Mouse (Mus musculus) hematopoietic stem cell, adult 5-6 weeks (primary cell): ENCODE data around the gene Pcbd2. TPM values are rescaled to one million over a fixed set of nuclear protein-coding genes. Genes with fewer than 3 reads are reported as not detected.

Experiments used
- ATAC-seq, 2 experiments: fragments of 125-278 bp in 1 of 2; replicated peaks in 1 of 2; 2 replicates each; pipeline ENCODE4 v1.8.0; 2016 to 2017; ENCODE audit warnings: inconsistent platforms in 2 of 2, mild to moderate bottlenecking in 2 of 2, moderate number of reproducible peaks in 2 of 2, low read depth in 1 of 2, moderate TSS enrichment in 1 of 2; ENCODE audit not compliant: low FRiP score in 2 of 2, poor library complexity in 2 of 2, severe bottlenecking in 2 of 2, insufficient read depth in 1 of 2, low TSS enrichment in 1 of 2
- total RNA-seq: library from RNA; stranded (forward); fragments of 172-1452, 232-1000 nt; gene quantifications from 2 replicates; pipeline ENCODE4 v1.2.3, GENCODE M21; 2017

The Pcbd2 gene
- total RNA-seq, 1 experiment from 2014 or later, result 4.5 TPM

- peak; percentile 79 to 80 for ATAC-seq
These were observed 671 bp downstream of the Pcbd2 start for GRCm38 (mm10) chr13:55727839-55728238.

- no peak for ATAC-seq
These were observed 3.5 kb downstream of the Pcbd2 start for GRCm38 (mm10) chr13:55730716-55731115.

GRCm38 (mm10) chr13:55732121-55732520 is 5.0 kb downstream of the Pcbd2 start:
- ATAC-seq, result no peak

- ATAC-seq, result no peak
These were observed 6.7 kb downstream of the Pcbd2 start for GRCm38 (mm10) chr13:55733628-55734502.

- ATAC-seq, result no peak
These were observed 10.7 kb downstream of the Pcbd2 start for GRCm38 (mm10) chr13:55737885-55738284.

GRCm38 (mm10) chr13:55742306-55742705 is 15.1 kb downstream of the Pcbd2 start:
- ATAC-seq, result no peak

- ATAC-seq, result peak; percentile 66 to 71
These were observed 27.2 kb downstream of the Pcbd2 start for GRCm38 (mm10) chr13:55754380-55754779.

- ATAC-seq, result no peak
These were observed 29.6 kb downstream of the Pcbd2 start for GRCm38 (mm10) chr13:55756789-55757188.

- no peak for ATAC-seq
These were observed 30.5 kb downstream of the Pcbd2 start for GRCm38 (mm10) chr13:55757645-55758044.

- no peak for ATAC-seq
These were observed 33.4 kb downstream of the Pcbd2 start for GRCm38 (mm10) chr13:55760576-55760975.

GRCm38 (mm10) chr13:55761486-55761885 is 34.3 kb downstream of the Pcbd2 start:
- ATAC-seq, result no peak

GRCm38 (mm10) chr13:55774352-55774751 is 47.2 kb downstream of the Pcbd2 start:
- ATAC-seq, result no peak

- ATAC-seq, result no peak
These were observed 47.9 kb downstream of the Pcbd2 start for GRCm38 (mm10) chr13:55775056-55775455.

- no peak for ATAC-seq
These were observed 57.1 kb downstream of the Pcbd2 start, which contains the start of gene Catsper3 for GRCm38 (mm10) chr13:55784268-55784667. Gene Catsper3 (plus strand): TSS chr13:55784568.

- no peak for ATAC-seq
These were observed 59.0 kb downstream of the Pcbd2 start for GRCm38 (mm10) chr13:55786120-55786519.

- ATAC-seq, result no peak
These were observed 74.1 kb downstream of the Pcbd2 start for GRCm38 (mm10) chr13:55801246-55801645.

- ATAC-seq, result no peak
These were observed 76.8 kb downstream of the Pcbd2 start for GRCm38 (mm10) chr13:55803973-55804372.

- ATAC-seq, result no peak
These were observed 82.0 kb downstream of the Pcbd2 start for GRCm38 (mm10) chr13:55809041-55809623.
